Mouse (Mus musculus): ENCODE data around the gene Anks3. TPM values are rescaled to one million over a fixed set of nuclear protein-coding genes. Genes with fewer than 3 reads are reported as not detected.

Gene Anks3
- total RNA-seq (2014; fragmentation: Nextera tagmentation) (32.2 and 36.6 TPM in 2 replicates), total RNA-seq (2017) (17.5 and 27.5 TPM in 2 replicates), polyA plus RNA-seq (2012) (24.2 and 24.4 TPM in 2 replicates)

DNA sequence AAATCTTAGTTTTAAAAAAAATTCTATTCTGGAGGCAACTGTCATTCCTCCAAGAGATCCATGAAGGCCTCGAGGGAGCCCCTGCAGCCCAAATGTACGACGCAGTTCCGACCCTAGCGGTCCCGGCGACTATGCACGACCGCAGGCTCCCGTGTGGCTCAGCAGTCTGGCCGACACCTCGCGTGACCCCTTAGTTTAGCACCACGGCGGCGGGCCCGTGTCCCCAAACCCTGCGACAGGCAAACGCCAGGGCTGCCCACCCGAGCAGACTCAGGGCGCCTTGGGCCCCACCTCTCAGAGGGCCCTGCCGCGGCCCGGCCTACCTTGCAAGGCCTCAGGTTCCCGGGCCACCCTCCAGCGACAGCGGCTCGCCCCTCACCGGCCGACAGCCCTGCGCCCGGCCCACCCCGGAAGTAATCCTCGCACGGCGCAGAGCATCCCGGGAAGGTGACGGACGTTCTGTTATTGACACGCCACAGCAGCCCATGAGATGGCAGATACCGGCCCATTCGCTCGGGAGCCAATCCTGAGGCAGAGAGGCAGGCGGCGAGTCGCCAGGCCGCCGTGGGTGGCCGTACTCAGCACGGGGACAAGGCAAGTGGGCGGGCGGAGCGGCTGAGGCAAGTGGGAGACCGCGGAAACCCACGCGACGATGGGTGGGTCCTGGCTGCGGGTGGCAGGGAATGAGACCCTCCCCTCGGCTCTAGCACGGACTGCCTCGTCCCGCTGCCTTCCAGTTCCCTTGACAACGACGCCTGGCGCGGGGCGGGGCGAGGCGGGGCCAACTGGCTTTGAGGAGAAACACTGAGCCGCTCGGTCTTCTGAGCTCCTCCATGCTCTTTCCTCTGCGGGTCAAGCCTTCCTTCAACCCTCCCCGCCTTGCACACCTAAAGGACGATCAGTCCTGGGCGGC is at the start of gene Anks3:
TSS of gene Anks3 (minus strand) at position 409 of the 913 bp plus-strand sequence.
- Histone ChIP-seq H3K9me3 (replicated peaks) (no peaks in the 10 kb centered on the region), H3K4me1 (ENCODE audit: insufficient read depth, low read depth, low read length) (peaks cover 44% of the 10 kb centered on the region), H3K36me3 (replicated peaks) (peaks cover 38% of the 10 kb centered on the region), H3K27me3 (ENCODE audit: insufficient read depth, low read length) (peaks cover 2% of the 10 kb centered on the region; the same call in 1 of the 2 replicates), H3K4me3 (ENCODE audit: low read depth, low read length) (peak within 1 kb of the TSS; percentile 90)
- DNase-seq (ENCODE audit: low spot score) (peak; percentile 98), ATAC-seq (ENCODE audit: extremely low read depth, insufficient number of reproducible peaks, low FRiP score, poor library complexity, severe bottlenecking) (peak; percentile 87)
- TF ChIP-seq GATA1 (IDR thresholded peaks at IDR 0.05; ENCODE audit: borderline replicate concordance, low read length) (no peak), GATA2 (IDR thresholded peaks at IDR 0.05; ENCODE audit: borderline replicate concordance, low read depth, low read length) (no peak), TAL1 (conservative IDR thresholded peaks at IDR 0.05; ENCODE audit: low read depth, low read length) (no peak), CTCF (IDR thresholded peaks at IDR 0.05; ENCODE audit: low read depth, low read length) (no peak), POLR2AphosphoS5 (IDR thresholded peaks at IDR 0.05; ENCODE audit: insufficient replicate concordance, low read depth, low read length) (no peak)

DNA sequence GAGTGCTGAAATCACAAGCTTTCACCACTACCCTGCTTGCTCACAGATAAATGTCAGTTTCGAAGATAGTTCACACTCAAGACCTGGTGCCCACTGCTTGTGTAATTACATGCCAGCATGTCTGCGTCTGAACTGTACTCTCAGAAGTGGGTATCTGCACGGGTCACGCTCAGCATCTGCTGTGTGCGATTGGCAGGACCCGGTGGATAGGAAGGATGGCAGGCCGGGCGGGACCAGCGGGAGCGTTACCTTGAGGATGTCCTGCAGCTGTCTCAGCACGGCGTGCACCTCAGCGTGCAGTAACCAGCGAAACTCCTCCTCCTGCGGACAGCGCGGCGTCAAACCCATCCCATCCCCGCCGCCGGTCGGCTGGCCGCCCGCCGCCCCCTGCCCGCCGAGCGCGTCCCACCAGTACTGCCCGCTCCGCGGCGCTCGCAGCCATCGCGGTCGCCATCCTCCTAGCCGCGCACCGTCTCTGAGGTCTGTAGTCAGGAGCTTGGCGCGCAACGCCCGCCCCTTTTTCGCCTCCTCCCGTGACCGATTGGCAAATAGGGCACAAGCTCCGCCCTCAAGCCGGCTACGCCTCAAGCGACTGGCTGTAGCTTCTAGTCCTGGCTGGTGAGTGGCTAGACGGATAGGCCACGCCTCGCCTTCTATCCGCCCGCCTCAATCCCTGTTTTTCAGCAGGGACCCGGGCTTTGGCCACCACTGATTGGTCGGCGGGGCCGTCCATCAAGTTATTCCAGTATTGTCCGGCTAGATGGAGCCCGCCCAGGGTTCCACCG is 49.2 kb upstream of the Anks3 start, which contains the start of gene Rogdi:
TSS of gene Rogdi (minus strand) at position 500 of the 785 bp plus-strand sequence.
- peaks cover 72% of the 10 kb centered on the region for H3K36me3 ChIP-seq (replicated peaks)
- H3K4me1 ChIP-seq (ENCODE audit: insufficient read depth, low read depth, low read length), result peaks cover 46% of the 10 kb centered on the region
- ATAC-seq (ENCODE audit: extremely low read depth, insufficient number of reproducible peaks, low FRiP score, poor library complexity, severe bottlenecking), result peak; percentile 93
- peak; percentile 86 for DNase-seq (ENCODE audit: low spot score)
- peak within 1 kb of the TSS; percentile 81 for H3K4me3 ChIP-seq (ENCODE audit: low read depth, low read length)
- no peaks in the 10 kb centered on the region; the same call in 1 of the 2 replicates for H3K27me3 ChIP-seq (ENCODE audit: insufficient read depth, low read length)
- no peaks in the 10 kb centered on the region for H3K9me3 ChIP-seq (replicated peaks)
- no peak for TF ChIP-seq GATA1 (IDR thresholded peaks at IDR 0.05; ENCODE audit: borderline replicate concordance, low read length)
- TF ChIP-seq GATA2 (IDR thresholded peaks at IDR 0.05; ENCODE audit: borderline replicate concordance, low read depth, low read length), result no peak
- no peak for TF ChIP-seq CTCF (IDR thresholded peaks at IDR 0.05; ENCODE audit: low read depth, low read length)
- TF ChIP-seq POLR2AphosphoS5 (IDR thresholded peaks at IDR 0.05; ENCODE audit: insufficient replicate concordance, low read depth, low read length), result peak; percentile 83; the same call in 1 of the 2 replicates

DNA sequence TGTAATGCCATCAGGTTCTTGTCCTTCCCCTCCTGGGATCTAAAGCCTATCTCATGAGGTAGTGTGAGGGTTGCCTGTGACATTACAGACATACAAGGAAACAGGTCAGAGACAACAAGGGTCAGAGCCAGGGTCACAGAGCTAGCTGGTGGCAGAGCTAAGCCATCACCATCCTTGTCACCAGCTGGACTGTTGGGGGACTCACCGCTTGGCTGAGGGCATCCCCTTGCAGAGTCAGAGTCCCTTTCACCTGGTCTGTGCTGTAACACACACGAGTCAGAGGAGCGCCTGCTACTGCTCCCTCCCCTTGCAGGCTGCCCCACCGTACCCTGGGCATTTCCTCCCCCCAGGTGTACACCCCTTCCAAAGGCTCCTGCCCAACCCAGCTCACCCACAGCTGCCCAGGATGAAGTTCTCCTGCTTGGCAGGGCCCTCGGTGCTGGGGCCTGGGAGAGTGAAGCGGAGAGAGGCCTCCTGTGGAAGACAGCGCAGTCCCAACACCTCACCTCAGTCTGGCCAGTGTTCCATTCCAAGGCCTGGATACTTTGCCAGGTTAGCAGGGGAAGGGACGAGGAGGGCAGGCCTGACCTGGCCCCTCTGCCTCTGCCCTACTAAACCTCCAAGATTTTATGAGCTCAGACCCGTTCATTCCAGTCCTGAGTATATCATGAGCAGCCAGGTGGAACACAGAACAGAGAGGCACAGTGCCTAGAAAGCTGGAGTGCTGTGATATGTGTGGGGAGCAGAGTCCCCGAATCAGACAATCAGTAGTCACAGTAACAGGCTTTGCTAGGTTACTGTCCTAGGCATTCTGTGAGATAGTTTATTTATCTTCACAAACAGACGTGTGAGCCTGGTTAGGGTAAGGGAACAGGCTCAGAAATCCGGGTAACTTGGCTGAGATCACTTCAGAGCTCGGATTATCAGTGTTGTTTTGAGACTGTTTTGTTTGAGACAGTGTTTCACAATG is 48.3 kb upstream of the Anks3 start:
- Histone ChIP-seq H3K36me3 (replicated peaks) (peaks cover 71% of the 10 kb centered on the region), H3K27me3 (ENCODE audit: insufficient read depth, low read length) (peaks cover 5% of the 10 kb centered on the region; the same call in 1 of the 2 replicates), H3K9me3 (replicated peaks) (no peaks in the 10 kb centered on the region), H3K4me3 (ENCODE audit: low read depth, low read length) (peak overlapping the region; percentile 81), H3K4me1 (ENCODE audit: insufficient read depth, low read depth, low read length) (peaks cover 46% of the 10 kb centered on the region)
- ATAC-seq (ENCODE audit: extremely low read depth, insufficient number of reproducible peaks, low FRiP score, poor library complexity, severe bottlenecking), result peak; percentile 66
- TF ChIP-seq GATA1 (IDR thresholded peaks at IDR 0.05; ENCODE audit: borderline replicate concordance, low read length) (no peak), POLR2AphosphoS5 (IDR thresholded peaks at IDR 0.05; ENCODE audit: insufficient replicate concordance, low read depth, low read length) (no peak), GATA2 (IDR thresholded peaks at IDR 0.05; ENCODE audit: borderline replicate concordance, low read depth, low read length) (no peak), CTCF (IDR thresholded peaks at IDR 0.05; ENCODE audit: low read depth, low read length) (no peak), TAL1 (conservative IDR thresholded peaks at IDR 0.05; ENCODE audit: low read depth, low read length) (peak; percentile 88)
- DNase-seq (ENCODE audit: low spot score), result peak; percentile 21

DNA sequence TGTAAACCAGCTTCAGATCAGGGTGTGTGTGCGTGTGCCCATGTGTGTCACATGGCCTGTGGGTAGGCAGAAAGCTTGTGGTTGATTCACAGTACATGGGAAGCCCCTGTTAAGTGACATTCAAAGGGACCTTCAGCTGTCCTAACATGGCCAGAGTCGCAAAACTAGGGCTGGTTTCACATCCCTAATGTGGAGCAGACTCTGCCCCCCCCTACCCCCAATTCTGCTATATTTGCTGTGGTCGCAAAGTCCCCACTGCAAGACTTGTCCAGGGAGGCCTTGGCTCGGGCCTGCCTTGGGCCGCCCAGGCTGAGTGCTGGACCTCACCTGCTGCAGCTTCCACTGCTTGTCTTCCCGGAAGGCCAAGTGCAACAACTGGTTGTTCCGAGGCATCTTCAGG is 47.3 kb upstream of the Anks3 start:
- no peak for DNase-seq (ENCODE audit: low spot score)
- H3K4me3 ChIP-seq (ENCODE audit: low read depth, low read length), result peak overlapping the region; percentile 60; the same call in 1 of the 2 replicates
- TF ChIP-seq TAL1 (conservative IDR thresholded peaks at IDR 0.05; ENCODE audit: low read depth, low read length) (no peak), POLR2AphosphoS5 (IDR thresholded peaks at IDR 0.05; ENCODE audit: insufficient replicate concordance, low read depth, low read length) (no peak), CTCF (IDR thresholded peaks at IDR 0.05; ENCODE audit: low read depth, low read length) (no peak), GATA1 (IDR thresholded peaks at IDR 0.05; ENCODE audit: borderline replicate concordance, low read length) (no peak), GATA2 (IDR thresholded peaks at IDR 0.05; ENCODE audit: borderline replicate concordance, low read depth, low read length) (no peak)
- H3K36me3 ChIP-seq (replicated peaks), result peaks cover 62% of the 10 kb centered on the region
- no peak for ATAC-seq (ENCODE audit: extremely low read depth, insufficient number of reproducible peaks, low FRiP score, poor library complexity, severe bottlenecking)
- H3K27me3 ChIP-seq (ENCODE audit: insufficient read depth, low read length), result peaks cover 8% of the 10 kb centered on the region; the same call in 1 of the 2 replicates
- H3K4me1 ChIP-seq (ENCODE audit: insufficient read depth, low read depth, low read length), result peaks cover 46% of the 10 kb centered on the region
- no peaks in the 10 kb centered on the region for H3K9me3 ChIP-seq (replicated peaks)

DNA sequence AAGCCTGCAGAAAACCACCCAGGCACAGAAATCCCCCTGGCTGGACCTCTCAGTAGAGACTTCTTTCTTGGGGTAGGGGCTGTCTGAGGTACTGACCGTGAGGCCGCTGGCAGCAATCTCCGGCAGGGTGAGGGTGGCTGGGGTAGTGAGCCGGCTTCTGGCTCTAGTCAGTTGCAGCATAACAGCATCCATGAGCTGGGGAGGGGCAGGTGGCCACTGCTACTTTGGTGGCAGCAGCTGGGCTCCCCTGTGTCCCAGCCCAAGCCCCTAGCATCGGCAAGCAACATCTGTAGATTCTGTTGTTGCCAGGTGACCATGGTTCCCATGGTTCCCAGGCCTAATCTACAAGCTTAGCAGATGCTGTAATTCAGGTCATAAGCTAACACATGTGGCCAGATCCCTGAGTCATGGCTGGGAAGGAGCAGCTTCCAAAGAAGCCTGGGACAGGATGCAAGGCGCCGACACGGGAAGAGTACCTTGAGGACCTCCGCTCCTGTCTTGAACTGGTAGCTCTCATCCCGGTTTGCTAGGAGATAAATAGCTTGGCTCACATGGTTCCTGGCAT is 46.4 kb upstream of the Anks3 start:
- Histone ChIP-seq H3K4me1 (ENCODE audit: insufficient read depth, low read depth, low read length) (peaks cover 46% of the 10 kb centered on the region), H3K36me3 (replicated peaks) (peaks cover 54% of the 10 kb centered on the region)
- no peak for TF ChIP-seq TAL1 (conservative IDR thresholded peaks at IDR 0.05; ENCODE audit: low read depth, low read length)
- TF ChIP-seq GATA1 (IDR thresholded peaks at IDR 0.05; ENCODE audit: borderline replicate concordance, low read length), result no peak
- no peak for TF ChIP-seq GATA2 (IDR thresholded peaks at IDR 0.05; ENCODE audit: borderline replicate concordance, low read depth, low read length)
- no peak for TF ChIP-seq POLR2AphosphoS5 (IDR thresholded peaks at IDR 0.05; ENCODE audit: insufficient replicate concordance, low read depth, low read length)
- TF ChIP-seq CTCF (IDR thresholded peaks at IDR 0.05; ENCODE audit: low read depth, low read length), result no peak

More for the DNA sequence above, 46.4 kb upstream of the Anks3 start:
- Histone ChIP-seq H3K9me3 (replicated peaks) (no peaks in the 10 kb centered on the region), H3K4me3 (ENCODE audit: low read depth, low read length) (no peak overlapping the region), H3K27me3 (ENCODE audit: insufficient read depth, low read length) (peaks cover 8% of the 10 kb centered on the region; the same call in 1 of the 2 replicates)
- DNase-seq (ENCODE audit: low spot score), result no peak
- ATAC-seq (ENCODE audit: extremely low read depth, insufficient number of reproducible peaks, low FRiP score, poor library complexity, severe bottlenecking), result no peak

Measured in G1E (cell line).